Mouse (Mus musculus): ENCODE data around the gene Proca1.

Gene Proca1

GRCm38 (mm10) chr11:78215709-78216317, 22.6 kb downstream of the Proca1 start:
- DNase-seq (ENCODE audit: low read depth, low spot score), result no peak

- no peak for DNase-seq (ENCODE audit: low read depth, low spot score)
These were observed 30.4 kb downstream of the Proca1 start for GRCm38 (mm10) chr11:78223586-78223985.

GRCm38 (mm10) chr11:78231518-78231917, 38.3 kb downstream of the Proca1 start:
- DNase-seq (ENCODE audit: low read depth, low spot score), result no peak

- DNase-seq (ENCODE audit: low read depth, low spot score), result no peak
These were observed 47.1 kb downstream of the Proca1 start for GRCm38 (mm10) chr11:78240193-78240857.

- no peak for DNase-seq (ENCODE audit: low read depth, low spot score)
These were observed 52.1 kb downstream of the Proca1 start for GRCm38 (mm10) chr11:78245261-78245626.

- DNase-seq (ENCODE audit: low read depth, low spot score), result peak; percentile 97
These were observed 52.6 kb downstream of the Proca1 start, which contains the start of the genes Sdf2 and Supt6 for GRCm38 (mm10) chr11:78245627-78246317. TSS of gene Sdf2 (plus strand) at chr11:78245746. TSS of gene Supt6 (minus strand) at chr11:78245987.

GRCm38 (mm10) chr11:78246318-78247011, 53.3 kb downstream of the Proca1 start:
- DNase-seq (ENCODE audit: low read depth, low spot score), result peak; percentile 53

GRCm38 (mm10) chr11:78247012-78247348, 53.8 kb downstream of the Proca1 start:
- DNase-seq (ENCODE audit: low read depth, low spot score), result no peak

GRCm38 (mm10) chr11:78247727-78248140, 54.5 kb downstream of the Proca1 start:
- DNase-seq (ENCODE audit: low read depth, low spot score), result peak; percentile 90

Measured in A20 (cell line).